Mouse (Mus musculus): ENCODE results near the gene Nrbf2.

DNA sequence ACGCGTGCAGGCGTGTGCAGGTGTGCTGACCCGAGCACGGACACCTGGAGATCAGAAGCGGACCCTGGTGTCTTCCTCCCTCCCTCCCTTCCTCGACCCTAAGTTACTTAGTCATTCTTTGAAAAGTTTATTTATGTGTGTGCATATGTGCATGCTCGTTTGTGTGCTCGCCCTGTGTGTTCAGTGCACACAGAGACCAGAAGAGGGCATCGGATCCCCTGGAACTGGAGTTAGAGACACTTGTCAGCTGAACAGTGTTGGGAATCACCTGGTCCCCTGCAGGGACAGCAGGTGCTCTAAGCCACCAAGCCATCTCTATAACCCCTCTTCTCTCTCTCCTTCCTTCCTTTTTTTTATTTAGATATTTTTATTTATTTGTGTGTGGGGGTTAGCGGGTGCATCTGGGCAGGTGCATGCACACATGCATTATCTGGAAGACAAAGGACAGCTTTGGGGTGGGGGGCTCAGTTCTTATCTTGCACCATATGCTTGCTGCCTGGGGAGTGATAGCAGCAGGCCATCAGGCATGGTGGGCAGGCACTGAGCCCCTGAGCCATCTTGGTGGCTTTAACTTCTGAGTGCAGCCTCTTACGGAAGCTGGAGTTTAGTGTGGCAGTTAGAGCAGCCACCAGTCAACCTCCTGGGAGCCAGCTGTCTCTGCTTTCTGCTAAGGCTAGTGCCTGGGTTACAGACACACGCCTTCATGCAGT lies 34.1 kb upstream of the Nrbf2 start:
- TF ChIP-seq POLR2A (IDR thresholded peaks at IDR 0.05; ENCODE audit: control insufficient read depth, low read depth, low read length) (no peak), CTCF (IDR thresholded peaks at IDR 0.05; ENCODE audit: control insufficient read depth, insufficient read depth, insufficient replicate concordance, low read depth, low read length) (no peak)
